Mouse (Mus musculus) myocyte (in vitro differentiated cells): Measurements from ENCODE around the gene Rnf151. TPM values are rescaled to one million over a fixed set of nuclear protein-coding genes. Genes with fewer than 3 reads are reported as not detected.

Source experiments
- H3K27me3 ChIP-seq: one replicate; pipeline ENCODE4 v1.6.1; 2011; ENCODE audit not compliant: control insufficient read depth, insufficient read depth, insufficient read length
- H3K36me3 ChIP-seq: one replicate; pipeline ENCODE4 v1.6.1; 2011; ENCODE audit not compliant: control insufficient read depth, insufficient read depth
- H3K4me2 ChIP-seq: one replicate; pipeline ENCODE4 v1.6.1; 2011; ENCODE audit warnings: low read depth, control low read depth
- H3K4me3 ChIP-seq: one replicate; pipeline ENCODE4 v1.5.1; 2011; ENCODE audit warnings: mild to moderate bottlenecking, control low read depth, moderate library complexity
- H3K79me2 ChIP-seq: one replicate; pipeline ENCODE4 v1.6.1; 2011; ENCODE audit not compliant: control insufficient read depth, insufficient read depth
- H3ac ChIP-seq: one replicate; pipeline ENCODE4 v1.6.1; 2011; ENCODE audit not compliant: control insufficient read depth, insufficient read length
- CEBPB ChIP-seq: IDR thresholded peaks from 2 replicates; pipeline ENCODE4 v1.6.1; 2011; ENCODE audit warnings: mild to moderate bottlenecking, moderate library complexity; ENCODE audit not compliant: poor library complexity, insufficient read depth, severe bottlenecking
- E2F4 ChIP-seq: IDR thresholded peaks from one replicate; pipeline ENCODE4 v1.6.1; 2011; ENCODE audit warnings: mild to moderate bottlenecking, control low read depth, moderate library complexity; ENCODE audit not compliant: insufficient read depth
- MAX ChIP-seq: IDR thresholded peaks from one replicate; pipeline ENCODE4 v1.6.1; 2011; ENCODE audit warnings: low read depth, mild to moderate bottlenecking, control low read depth
- MYOD1 ChIP-seq, 3 experiments: IDR thresholded peaks; one replicate each; pipeline ENCODE4 v1.6.1; 2011; ENCODE audit warnings: control low read depth in 2 of 3, low read depth in 2 of 3, mild to moderate bottlenecking in 2 of 3, moderate library complexity in 1 of 3; ENCODE audit not compliant: insufficient read length in 2 of 3, control insufficient read depth in 1 of 3
- MYOG ChIP-seq, 3 experiments: IDR thresholded peaks; one replicate each; pipeline ENCODE4 v1.6.1; 2011; ENCODE audit warnings: control low read depth in 2 of 3, low read depth in 2 of 3, mild to moderate bottlenecking in 2 of 3; ENCODE audit not compliant: insufficient read length in 2 of 3, control insufficient read depth in 1 of 3, insufficient read depth in 1 of 3
- POLR2A ChIP-seq: IDR thresholded peaks from one replicate; pipeline ENCODE4 v1.6.1; 2011; ENCODE audit warnings: low read depth, mild to moderate bottlenecking, control low read depth, moderate library complexity; ENCODE audit not compliant: insufficient read length
- POLR2AphosphoS2 ChIP-seq: IDR thresholded peaks from one replicate; pipeline ENCODE4 v1.6.1; 2011; ENCODE audit warnings: low read depth, control low read depth; ENCODE audit not compliant: insufficient read length
- REST ChIP-seq: IDR thresholded peaks from one replicate; pipeline ENCODE4 v1.6.1; 2011; ENCODE audit warnings: mild to moderate bottlenecking, control low read depth, moderate library complexity; ENCODE audit not compliant: insufficient read depth, insufficient read length
- SRF ChIP-seq: IDR thresholded peaks from one replicate; pipeline ENCODE4 v1.6.1; 2011; ENCODE audit warnings: low read depth; ENCODE audit not compliant: control insufficient read depth, insufficient read length
- TCF12 ChIP-seq: IDR thresholded peaks from one replicate; pipeline ENCODE4 v1.6.1; 2011; ENCODE audit warnings: mild to moderate bottlenecking, control low read depth; ENCODE audit not compliant: poor library complexity, insufficient read depth, severe bottlenecking
- TCF3 ChIP-seq: IDR thresholded peaks from one replicate; pipeline ENCODE4 v1.6.1; 2011; ENCODE audit warnings: low read depth, control low read depth; ENCODE audit not compliant: insufficient read length
- USF1 ChIP-seq: IDR thresholded peaks from one replicate; pipeline ENCODE4 v1.6.1; 2011; ENCODE audit warnings: low read depth, mild to moderate bottlenecking, control low read depth, moderate library complexity
- polyA plus RNA-seq: library from polyadenylated mRNA; unstranded; fragments of >200 nt; fragmentation: generic; extraction: Trizol; gene quantifications from one replicate; pipeline ENCODE4 v1.2.1, GENCODE M21; 2012; ENCODE audit warnings: missing spikeins

Rnf151 gene
- polyA plus RNA-seq, 1 experiment = 0.36 TPM

DNA sequence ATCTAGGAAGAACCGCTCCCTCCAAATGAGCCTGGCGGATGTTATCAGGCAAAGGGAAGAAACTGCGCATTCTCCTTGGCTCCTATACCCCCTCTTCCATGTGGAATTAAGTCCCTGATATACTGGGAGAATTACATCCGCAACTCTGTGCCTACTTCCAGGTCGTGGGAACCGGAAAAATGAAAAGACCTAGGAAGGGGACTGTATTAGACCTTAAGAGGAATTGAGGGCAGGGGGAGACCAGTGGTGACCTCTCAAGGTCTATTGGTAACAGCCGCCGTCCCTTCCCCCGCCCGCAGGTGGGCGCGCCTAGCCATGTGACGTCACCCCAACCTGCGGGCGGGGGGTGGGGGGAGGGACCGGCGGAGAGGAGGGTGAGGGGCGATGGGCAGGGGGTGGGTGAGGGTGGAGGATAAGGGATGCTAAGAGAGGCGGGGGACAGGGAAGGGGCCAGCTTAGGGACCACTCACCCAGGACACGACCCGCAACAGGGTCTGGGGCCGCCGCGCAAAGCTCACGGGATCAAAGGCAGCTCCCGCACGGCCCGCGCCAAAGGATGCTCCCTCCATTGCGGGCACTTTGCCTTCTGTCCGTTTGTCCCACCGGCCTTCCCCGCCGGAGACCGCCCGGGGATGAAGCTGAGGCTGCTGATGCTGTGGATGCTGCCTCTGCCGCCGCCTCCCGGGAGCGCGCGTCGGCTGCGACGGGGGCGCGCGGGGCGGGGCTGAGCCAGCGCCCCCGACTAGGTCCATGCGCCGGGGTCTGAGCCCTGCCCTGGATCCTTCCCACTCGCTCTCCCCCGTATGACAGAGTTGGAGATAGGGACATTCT, 28.4 kb downstream of the Rnf151 start, which contains the start of gene Syngr3:
TSS of gene Syngr3 (minus strand) at position 705 of the 831 bp plus-strand sequence.
- Histone ChIP-seq H3K4me3 (peak within 1 kb of the TSS; percentile 14), H3K27me3 (no peaks in the 10 kb centered on the region)
- TF ChIP-seq E2F4 (no peak), SRF (no peak), MYOD1 (IDR thresholded peaks at IDR 0.05; ENCODE audit: control insufficient read depth in 1 of 3, insufficient read length in 2 of 3, low read depth in 2 of 3) (no peak), TCF12 (no peak), TCF3 (no peak), REST (no peak), POLR2A (no peak), USF1 (no peak), CEBPB (no peak), POLR2AphosphoS2 (no peak), MAX (no peak), MYOG (IDR thresholded peaks at IDR 0.05; ENCODE audit: control insufficient read depth in 1 of 3, insufficient read depth in 1 of 3, insufficient read length in 2 of 3, low read depth in 2 of 3) (no peak)

DNA sequence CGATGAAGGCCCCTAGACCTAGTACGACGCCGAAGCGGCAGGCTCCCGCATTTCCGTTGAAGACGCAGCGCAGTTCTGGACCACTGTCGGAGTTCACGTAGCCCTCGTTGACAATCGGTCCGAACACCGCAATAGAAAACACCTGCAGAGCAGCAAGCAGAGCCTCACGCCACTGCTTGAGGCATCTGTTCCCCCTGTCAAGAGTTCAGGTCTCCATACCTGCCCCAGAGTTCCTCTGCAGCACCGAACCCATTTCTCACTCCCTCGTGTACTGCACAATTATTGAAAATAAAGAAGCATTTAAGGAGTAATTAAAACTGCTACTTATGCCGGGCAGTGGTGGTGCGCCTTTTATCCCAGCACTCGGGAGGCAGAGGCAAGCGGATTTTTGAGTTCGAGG, 30.3 kb downstream of the Rnf151 start:
- Histone ChIP-seq H3K27me3 (no peaks in the 10 kb centered on the region), H3K4me3 (no peak overlapping the region), H3ac (no peak overlapping the region), H3K36me3 (no peaks in the 10 kb centered on the region), H3K4me2 (no peak overlapping the region), H3K79me2 (no peaks in the 10 kb centered on the region)
- no peak for TF ChIP-seq USF1
- no peak for TF ChIP-seq MYOG (IDR thresholded peaks at IDR 0.05; ENCODE audit: control insufficient read depth in 1 of 3, insufficient read depth in 1 of 3, insufficient read length in 2 of 3, low read depth in 2 of 3)
- TF ChIP-seq E2F4 = no peak
- no peak for TF ChIP-seq POLR2AphosphoS2
- no peak for TF ChIP-seq CEBPB
- no peak for TF ChIP-seq POLR2A
- no peak for TF ChIP-seq MYOD1 (IDR thresholded peaks at IDR 0.05; ENCODE audit: control insufficient read depth in 1 of 3, insufficient read length in 2 of 3, low read depth in 2 of 3)
- no peak for TF ChIP-seq TCF3
- TF ChIP-seq REST = no peak
- no peak for TF ChIP-seq TCF12
- no peak for TF ChIP-seq SRF

More for the DNA sequence above, 28.4 kb downstream of the Rnf151 start, which contains the start of gene Syngr3:
- H3K4me2 ChIP-seq = peak within 1 kb of the TSS; percentile 64
- no peaks in the 10 kb centered on the region for H3K79me2 ChIP-seq
- no peaks in the 10 kb centered on the region for H3K36me3 ChIP-seq
- no peak within 1 kb of the TSS for H3ac ChIP-seq

DNA sequence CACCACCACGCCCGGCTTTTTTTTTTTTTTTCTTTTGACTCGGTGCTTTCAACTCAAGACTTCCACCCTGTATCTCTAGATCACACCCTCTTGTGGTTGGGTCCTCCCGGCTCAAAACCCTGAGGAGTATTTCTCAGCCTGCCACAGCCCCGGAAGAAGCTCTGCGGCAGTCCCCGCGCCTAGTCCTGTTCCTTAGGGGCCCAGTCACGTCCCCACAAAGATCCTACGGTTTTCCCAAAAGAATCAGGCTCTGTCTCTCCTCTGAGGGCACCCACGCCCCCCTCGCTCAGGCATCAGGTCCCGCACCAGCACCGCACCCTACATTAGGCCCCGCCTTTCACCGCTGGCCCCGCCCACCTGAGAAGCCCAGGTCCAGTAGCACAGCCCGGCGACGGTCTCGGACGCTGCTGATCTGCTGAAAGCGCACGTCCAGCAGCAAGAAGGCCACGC, 30.7 kb downstream of the Rnf151 start:
- no peak for TF ChIP-seq MYOG (IDR thresholded peaks at IDR 0.05; ENCODE audit: control insufficient read depth in 1 of 3, insufficient read depth in 1 of 3, insufficient read length in 2 of 3, low read depth in 2 of 3)
- TF ChIP-seq E2F4 = no peak
- TF ChIP-seq POLR2AphosphoS2 = no peak
- TF ChIP-seq SRF = no peak
- no peak for TF ChIP-seq TCF3
- TF ChIP-seq MYOD1 (IDR thresholded peaks at IDR 0.05; ENCODE audit: control insufficient read depth in 1 of 3, insufficient read length in 2 of 3, low read depth in 2 of 3) = no peak
- no peak for TF ChIP-seq REST
- TF ChIP-seq POLR2A = no peak
- TF ChIP-seq MAX = no peak
- no peak for TF ChIP-seq USF1
- TF ChIP-seq TCF12 = no peak
- TF ChIP-seq CEBPB = no peak
- H3K79me2 ChIP-seq = no peaks in the 10 kb centered on the region
- no peak overlapping the region for H3ac ChIP-seq
- no peaks in the 10 kb centered on the region for H3K36me3 ChIP-seq
- H3K4me2 ChIP-seq = no peak overlapping the region
- no peaks in the 10 kb centered on the region for H3K27me3 ChIP-seq
- no peak overlapping the region for H3K4me3 ChIP-seq

DNA sequence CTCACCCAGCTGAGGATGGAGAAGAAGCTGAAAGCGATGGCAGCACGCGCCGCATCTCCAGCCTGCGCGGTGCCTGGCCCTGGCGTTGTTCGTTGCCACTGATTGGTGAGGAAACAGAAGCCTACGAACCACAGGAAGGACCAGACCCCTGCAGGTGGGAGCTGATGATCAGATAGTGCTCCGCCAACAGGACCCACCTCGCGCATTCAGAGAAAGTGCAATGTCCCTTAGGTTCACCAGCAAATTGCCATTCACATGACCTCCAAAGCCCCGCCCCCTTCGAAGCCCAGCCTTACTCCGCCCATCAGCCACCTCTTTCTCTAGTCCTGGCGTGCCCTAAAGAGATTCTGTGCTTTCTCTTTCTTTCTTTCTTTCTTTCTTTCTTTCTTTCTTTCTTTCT, 31.3 kb downstream of the Rnf151 start:
- Histone ChIP-seq H3K4me2 (no peak overlapping the region), H3ac (no peak overlapping the region), H3K27me3 (no peaks in the 10 kb centered on the region), H3K4me3 (no peak overlapping the region), H3K79me2 (no peaks in the 10 kb centered on the region), H3K36me3 (peaks cover 5% of the 10 kb centered on the region)
- TF ChIP-seq MAX (no peak), TCF3 (no peak), USF1 (no peak), CEBPB (no peak)

- Histone ChIP-seq H3K79me2 (peaks cover 35% of the 10 kb centered on the region), H3K36me3 (peaks cover 8% of the 10 kb centered on the region), H3K27me3 (no peaks in the 10 kb centered on the region), H3K4me3 (no peak overlapping the region), H3ac (no peak overlapping the region), H3K4me2 (no peak overlapping the region)
- TF ChIP-seq TCF3 (no peak), POLR2AphosphoS2 (no peak), MYOG (IDR thresholded peaks at IDR 0.05; ENCODE audit: control insufficient read depth in 1 of 3, insufficient read depth in 1 of 3, insufficient read length in 2 of 3, low read depth in 2 of 3) (no peak), POLR2A (no peak), SRF (no peak), E2F4 (no peak), USF1 (no peak), CEBPB (no peak), MAX (no peak), MYOD1 (IDR thresholded peaks at IDR 0.05; ENCODE audit: control insufficient read depth in 1 of 3, insufficient read length in 2 of 3, low read depth in 2 of 3) (no peak), TCF12 (no peak), REST (no peak)
Observed at GRCm38 (mm10) chr17:24677500-24678080, 40.3 kb downstream of the Rnf151 start.
